Mouse (Mus musculus) spleen, adult 18-20 months (tissue): ENCODE data around the gene Bhlhe23.

Experiments
- DNase-seq, 2 experiments: peaks; one replicate each; pipeline ENCODE4 v3.0.0; 2022; ENCODE audit warnings: mixed read lengths in 2 of 2

Bhlhe23 gene

GRCm38 (mm10) chr2:180775223-180775622 is 1.5 kb downstream of the Bhlhe23 start:
- DNase-seq = no peak

GRCm38 (mm10) chr2:180765713-180766112 is 11.0 kb downstream of the Bhlhe23 start:
- DNase-seq = no peak

DNA sequence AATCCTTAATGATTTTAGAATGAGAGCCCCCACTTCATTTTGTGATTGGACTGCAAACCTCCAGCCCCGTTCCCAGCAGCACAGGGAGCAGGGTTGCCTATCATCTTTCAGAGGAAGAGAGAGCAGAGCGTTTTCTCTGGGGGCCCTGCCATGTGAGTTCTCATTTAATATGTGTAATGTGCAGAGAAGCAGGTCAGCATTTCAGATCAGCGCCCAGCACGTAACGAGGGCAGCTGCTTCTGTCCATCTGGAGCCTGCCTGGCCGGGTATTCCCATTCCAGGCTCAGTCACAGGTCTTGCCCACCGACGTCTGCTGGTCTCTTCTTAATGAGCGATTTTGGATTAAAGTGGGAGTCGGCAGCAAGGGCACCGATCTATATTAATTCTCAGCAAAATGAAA is 11.7 kb downstream of the Bhlhe23 start:
- DNase-seq = no peak

- no peak for DNase-seq
These were observed 18.0 kb downstream of the Bhlhe23 start for GRCm38 (mm10) chr2:180758513-180759263.

- no peak for DNase-seq
These were observed 19.9 kb downstream of the Bhlhe23 start for GRCm38 (mm10) chr2:180756786-180757185.

GRCm38 (mm10) chr2:180755896-180756295 is 20.8 kb downstream of the Bhlhe23 start:
- no peak for DNase-seq

DNA sequence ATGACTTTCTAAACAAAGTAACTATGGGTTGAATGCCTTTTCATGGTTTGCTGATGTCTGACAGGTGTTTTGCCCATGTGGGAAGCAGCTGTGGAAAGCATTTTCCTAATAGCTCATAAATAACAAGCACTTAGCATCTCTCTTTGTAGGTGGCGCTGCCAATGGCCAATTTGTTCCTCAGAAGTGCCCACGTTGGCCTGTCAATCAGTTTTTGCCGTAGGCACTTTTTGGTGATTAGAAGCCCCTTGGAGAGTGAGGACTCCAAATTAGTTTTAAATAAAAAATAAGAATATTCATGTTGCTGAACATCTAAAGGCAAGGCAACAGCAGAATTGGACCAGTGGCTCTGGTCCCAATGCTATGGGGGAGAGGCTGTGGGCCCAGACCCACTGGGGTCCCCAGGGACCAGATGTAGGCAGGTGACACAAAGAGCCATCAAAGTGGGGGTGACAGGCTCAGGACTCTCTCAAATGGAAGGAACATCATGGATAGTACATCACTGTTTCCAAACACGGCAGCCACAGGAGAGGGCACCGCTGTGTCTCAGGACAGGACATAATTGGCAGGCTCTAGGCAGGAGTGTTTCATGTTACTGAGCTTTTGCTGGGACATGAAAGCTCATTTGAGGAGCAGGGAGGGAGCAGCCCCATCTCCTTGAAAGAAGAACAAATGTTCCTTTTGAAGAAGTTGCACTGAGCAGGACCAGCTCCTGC is 21.6 kb downstream of the Bhlhe23 start:
- no peak for DNase-seq

DNA sequence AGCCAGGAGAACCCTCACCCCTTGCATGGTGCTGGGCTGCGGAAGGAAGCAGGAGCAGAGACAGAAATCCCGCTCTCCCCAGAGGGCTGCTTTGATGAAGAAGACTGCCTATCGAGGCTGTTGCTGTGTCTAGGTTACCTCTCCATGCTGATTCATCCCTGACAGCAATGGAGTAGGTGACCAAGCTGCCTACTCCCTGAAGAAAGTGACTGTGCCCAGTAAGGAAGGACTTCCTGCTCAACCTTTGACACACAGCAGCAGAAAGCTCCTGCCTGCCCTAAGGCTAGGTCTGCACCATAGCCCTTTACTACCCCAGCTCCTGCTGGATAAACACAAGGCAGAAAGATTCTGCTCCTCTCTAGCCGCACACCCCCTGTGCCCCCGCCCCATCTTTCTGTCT is 27.8 kb downstream of the Bhlhe23 start:
- DNase-seq = no peak

- DNase-seq = no peak
These were observed 30.0 kb downstream of the Bhlhe23 start for GRCm38 (mm10) chr2:180746569-180747192.

GRCm38 (mm10) chr2:180745248-180745927 is 31.3 kb downstream of the Bhlhe23 start:
- DNase-seq = peak; percentile 68 to 88

DNA sequence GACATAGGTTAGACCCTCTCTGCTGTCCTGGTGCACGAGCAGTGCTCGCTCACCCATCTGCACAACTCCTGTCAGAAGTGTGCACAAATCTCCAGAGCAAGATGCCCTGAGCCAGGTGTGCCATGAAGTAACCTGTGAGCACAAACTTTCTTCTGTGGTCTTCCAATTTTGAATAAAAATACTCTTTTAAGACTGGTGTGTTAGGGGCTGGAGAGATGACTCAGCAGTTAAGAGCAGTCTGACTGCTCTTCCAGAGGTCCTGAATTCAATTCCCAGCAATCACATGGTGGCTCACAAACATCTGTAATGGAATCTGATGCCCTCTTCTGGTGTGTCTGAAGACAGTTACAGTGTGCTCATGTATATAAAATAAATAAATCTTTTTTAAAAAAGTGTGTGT is 33.4 kb downstream of the Bhlhe23 start:
- DNase-seq = no peak

- no peak for DNase-seq
These were observed 33.9 kb downstream of the Bhlhe23 start for GRCm38 (mm10) chr2:180742820-180743219.

DNA sequence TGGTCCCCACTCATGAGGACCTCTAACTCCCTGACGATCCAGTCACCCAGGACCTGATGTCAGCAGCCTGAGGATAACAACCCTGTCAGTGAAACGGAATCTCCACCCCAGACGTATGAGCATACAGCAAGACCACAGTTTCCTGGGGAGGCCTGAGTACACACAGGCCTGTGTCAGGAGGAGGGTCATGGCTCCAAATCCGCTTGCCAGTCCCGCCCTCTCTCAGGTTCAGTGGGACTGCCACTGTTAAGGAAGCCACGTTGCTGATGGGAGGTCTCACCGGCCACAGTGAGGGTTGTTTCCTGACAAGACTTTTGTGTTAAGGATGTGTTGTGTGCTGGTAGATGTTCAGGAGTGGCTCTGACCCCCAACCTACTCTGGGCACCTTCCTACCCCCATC is 35.3 kb downstream of the Bhlhe23 start:
- DNase-seq = no peak

DNA sequence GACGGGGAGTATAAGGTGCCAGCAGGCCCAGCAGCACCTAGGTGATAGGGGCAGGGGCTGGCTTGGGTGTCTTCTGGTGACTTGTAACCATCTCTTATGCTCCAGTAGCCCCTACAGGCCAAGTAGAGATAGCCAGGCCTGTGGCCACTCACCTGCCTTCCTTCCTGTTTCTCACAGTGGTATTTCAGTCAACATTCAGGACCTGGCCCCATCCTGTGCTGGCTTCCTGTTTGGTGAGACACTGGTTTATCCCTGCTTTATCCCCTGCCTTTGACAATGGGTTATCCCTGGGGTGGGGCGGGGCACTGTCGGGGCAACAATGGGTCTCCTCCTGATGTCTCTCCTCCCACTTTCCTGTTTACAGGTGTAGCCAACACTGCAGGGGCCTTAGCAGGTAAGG is 36.4 kb downstream of the Bhlhe23 start:
- no peak for DNase-seq

GRCm38 (mm10) chr2:180737984-180738383 is 38.7 kb downstream of the Bhlhe23 start:
- DNase-seq = no peak

- DNase-seq = no peak
These were observed 41.5 kb downstream of the Bhlhe23 start for GRCm38 (mm10) chr2:180735232-180735631.

GRCm38 (mm10) chr2:180731984-180732383 is 44.7 kb downstream of the Bhlhe23 start:
- no peak for DNase-seq

GRCm38 (mm10) chr2:180731036-180731435 is 45.7 kb downstream of the Bhlhe23 start:
- DNase-seq = peak in 1 of 2 experiments; percentile 46

DNA sequence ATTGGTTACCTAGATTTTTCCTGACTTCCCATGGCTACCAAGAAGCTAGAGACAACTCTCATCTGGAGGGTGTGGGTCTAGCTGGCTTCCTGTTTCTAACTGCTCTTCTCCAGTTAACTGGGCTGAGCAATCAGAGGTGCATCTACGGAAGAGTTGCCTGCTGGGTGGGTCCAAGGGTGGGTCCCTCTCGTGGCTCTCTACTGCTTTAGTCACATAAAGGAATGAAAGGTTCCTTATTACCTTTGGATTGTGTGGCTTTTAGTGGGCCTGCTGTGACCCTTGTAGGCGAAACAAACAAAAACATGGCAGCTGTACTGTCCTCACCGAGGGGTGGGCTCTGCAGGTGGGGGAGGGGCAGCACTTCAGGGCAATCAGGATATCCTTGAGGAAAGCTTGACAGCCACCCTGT is 49.1 kb downstream of the Bhlhe23 start:
- DNase-seq = no peak

DNA sequence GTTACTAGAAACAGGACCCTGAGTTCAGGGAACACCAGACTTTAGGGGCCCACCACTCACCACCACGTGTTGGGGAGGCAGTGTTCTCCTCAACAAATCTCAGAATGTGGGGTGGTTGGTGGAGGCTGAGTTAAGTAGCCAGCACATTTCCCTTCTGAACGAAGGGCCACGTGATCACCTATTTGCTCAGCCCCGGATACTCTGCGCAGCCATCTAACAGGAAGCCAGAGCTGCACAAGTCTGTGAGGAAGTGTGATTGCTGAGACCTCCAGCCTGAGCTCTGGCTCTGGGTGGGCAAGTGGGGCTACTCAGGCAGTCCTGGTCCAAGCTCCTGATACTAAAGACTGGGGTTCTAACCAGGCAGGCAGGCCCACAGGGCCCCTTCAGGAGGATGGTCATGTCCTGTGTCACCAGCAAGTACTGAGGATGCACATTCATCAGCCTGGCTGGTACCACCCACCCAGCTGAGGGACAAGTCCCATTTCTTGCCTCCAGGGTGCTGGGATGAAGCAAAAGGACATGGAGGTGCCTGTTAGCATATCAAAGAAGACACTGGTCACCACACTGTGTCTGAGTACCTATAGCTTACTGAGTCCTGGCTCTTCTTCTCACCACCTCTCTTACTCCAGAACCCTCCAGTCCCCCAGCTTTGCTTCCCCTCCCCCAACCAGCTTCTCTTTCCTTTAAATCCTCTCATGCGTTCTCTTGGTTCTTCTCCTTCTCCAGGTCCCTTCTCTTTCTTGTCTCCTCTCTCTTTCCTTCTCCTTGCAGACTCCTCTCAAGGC is 49.9 kb downstream of the Bhlhe23 start:
- DNase-seq = peak; percentile 60 to 62

- no peak for DNase-seq
These were observed 50.7 kb downstream of the Bhlhe23 start for GRCm38 (mm10) chr2:180725856-180726629.

DNA sequence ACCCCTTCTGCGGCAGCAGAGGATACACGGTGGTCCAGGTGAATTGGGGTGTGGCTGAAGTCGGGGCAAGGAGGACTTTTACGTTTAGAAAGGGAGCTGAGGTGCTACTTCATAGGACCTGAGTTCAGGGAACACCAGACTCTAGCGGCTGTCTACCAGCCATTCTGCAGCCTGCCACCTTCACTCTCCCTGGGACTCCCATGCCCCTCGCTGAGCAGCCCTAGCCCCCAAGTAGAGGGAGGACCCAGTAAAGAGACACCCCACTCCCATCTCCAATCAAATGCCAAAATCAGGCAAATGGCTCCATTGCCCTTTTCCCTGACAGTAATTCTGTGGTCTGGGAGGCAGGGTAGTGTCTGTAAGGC is 51.3 kb downstream of the Bhlhe23 start:
- no peak for DNase-seq
